Mouse (Mus musculus) liver, adult 2 months (tissue): ENCODE measurements at regions not wholly inside any gene's neighbourhood (a gene's known extent, or its start where the extent isn't known, plus 50 kb on each side); places are given as distances from the start of the nearest gene placed in this dataset.

ENCODE experiments used
- DNase-seq: peaks from one replicate; pipeline ENCODE4 v3.0.0-alpha.2; 2011; ENCODE audit warnings: low read depth, low spot score; ENCODE audit errors: extremely low read depth
- H3K27ac ChIP-seq: fragments of 200-500 bp; replicated peaks from 2 replicates; pipeline ENCODE4 v1.5.1; 2012; ENCODE audit warnings: low read depth, mild to moderate bottlenecking, control low read depth, inconsistent platforms, low read length; ENCODE audit not compliant: insufficient read depth
- H3K27me3 ChIP-seq: fragments of 200-500 bp; 2 replicates; pipeline ENCODE4 v1.6.1; 2012; ENCODE audit warnings: mild to moderate bottlenecking, moderate library complexity, low read length, inconsistent platforms; ENCODE audit not compliant: control insufficient read depth, insufficient read depth
- H3K36me3 ChIP-seq: fragments of 200-500 bp; 2 replicates; pipeline ENCODE4 v1.6.1; 2012; ENCODE audit warnings: low read length, inconsistent platforms; ENCODE audit not compliant: control insufficient read depth, insufficient read depth
- H3K4me1 ChIP-seq: fragments of 200-500 bp; 2 replicates; pipeline ENCODE4 v1.6.1; 2011; ENCODE audit warnings: low read length; ENCODE audit not compliant: control insufficient read depth, insufficient read depth
- H3K4me3 ChIP-seq: fragments of 200-500 bp; 2 replicates; pipeline ENCODE4 v1.5.1; 2011; ENCODE audit warnings: low read depth, mild to moderate bottlenecking, control low read depth, low read length, moderate library complexity; ENCODE audit not compliant: insufficient read depth
- H3K79me2 ChIP-seq: fragments of 200-500 bp; 2 replicates; pipeline ENCODE4 v1.6.1; 2012; ENCODE audit warnings: inconsistent platforms, mild to moderate bottlenecking, low read length, moderate library complexity; ENCODE audit not compliant: control insufficient read depth, insufficient read depth
- H3K9ac ChIP-seq: fragments of 200-500 bp; 2 replicates; pipeline ENCODE4 v1.6.1; 2012; ENCODE audit warnings: low read depth, mild to moderate bottlenecking, control low read depth, inconsistent platforms, low read length
- CTCF ChIP-seq: fragments of 200-500 bp; IDR thresholded peaks from 2 replicates; pipeline ENCODE4 v1.5.1; 2011; ENCODE audit warnings: low read depth, low read length, control low read depth
- POLR2A ChIP-seq: fragments of 200-500 bp; IDR thresholded peaks from 2 replicates; pipeline ENCODE4 v1.6.1; 2011; ENCODE audit warnings: low read length, control low read depth; ENCODE audit not compliant: insufficient read depth; ENCODE audit errors: extremely low read depth
- WGBS: fragments of 180-500 bp; shearing (Covaris S2); methylation state at CpG from one replicate; pipeline ENCODE4 v1.1.7; 2018; 5-methylcytosine and 5-hydroxymethylcytosine counted together

DNA sequence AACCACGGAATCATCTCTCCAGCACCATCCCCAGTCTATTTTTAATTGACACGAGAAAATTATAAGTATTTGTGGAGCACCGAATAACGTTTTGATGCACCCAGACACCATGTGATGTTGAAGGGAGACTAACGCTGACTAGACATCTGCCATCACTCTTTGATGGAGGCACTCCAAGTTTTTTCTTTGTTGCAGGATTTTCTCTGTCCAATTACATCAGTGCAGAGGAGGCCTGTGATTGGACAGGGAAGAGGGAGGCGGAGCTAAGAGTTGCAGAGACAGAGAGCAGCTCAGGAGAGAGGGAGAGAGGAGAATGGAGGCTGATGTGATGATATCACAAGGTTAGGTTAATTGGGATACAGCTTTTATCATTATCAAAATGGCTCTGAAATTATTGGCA, 105.6 kb upstream of the Ctnnb1 start:
- H3K27me3 ChIP-seq: no peaks in the 10 kb centered on the region
- H3K79me2 ChIP-seq: no peaks in the 10 kb centered on the region
- no peak for DNase-seq
- no peaks in the 10 kb centered on the region for H3K36me3 ChIP-seq
- WGBS: 77% methylated on average over 6 of the region's 6 CpGs
- no peak overlapping the region for H3K9ac ChIP-seq
- TF ChIP-seq CTCF (no peak), POLR2A (no peak)
- no peak overlapping the region for H3K27ac ChIP-seq
- no peak overlapping the region for H3K4me3 ChIP-seq
- no peaks in the 10 kb centered on the region for H3K4me1 ChIP-seq

DNA sequence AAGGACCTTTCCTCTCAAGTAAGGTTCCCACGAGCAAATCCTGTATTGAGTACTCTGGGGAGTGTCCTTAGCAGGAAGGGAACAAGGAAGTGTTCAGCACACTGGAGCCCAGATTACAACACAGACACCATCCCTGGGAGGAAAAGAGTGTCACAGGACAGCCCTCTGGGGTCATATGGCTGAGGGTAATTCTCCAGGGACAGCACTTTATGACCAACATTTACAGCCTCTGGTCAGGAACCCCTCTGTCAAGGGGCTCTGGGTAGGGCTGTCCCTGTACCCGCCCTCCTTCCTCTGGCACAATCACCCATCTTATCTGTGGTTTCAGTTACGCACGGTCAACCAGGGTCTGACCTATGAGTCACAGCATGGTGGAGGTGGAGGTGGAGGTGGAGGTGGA, 102.8 kb upstream of the Ctnnb1 start:
- H3K27ac ChIP-seq: no peak overlapping the region
- H3K4me1 ChIP-seq: no peaks in the 10 kb centered on the region
- WGBS: 49% methylated on average over 4 of the region's 4 CpGs
- no peaks in the 10 kb centered on the region for H3K79me2 ChIP-seq
- no peaks in the 10 kb centered on the region for H3K36me3 ChIP-seq
- TF ChIP-seq POLR2A (no peak), CTCF (no peak)
- no peak overlapping the region for H3K9ac ChIP-seq
- DNase-seq: no peak
- no peak overlapping the region for H3K4me3 ChIP-seq
- no peaks in the 10 kb centered on the region for H3K27me3 ChIP-seq

DNA sequence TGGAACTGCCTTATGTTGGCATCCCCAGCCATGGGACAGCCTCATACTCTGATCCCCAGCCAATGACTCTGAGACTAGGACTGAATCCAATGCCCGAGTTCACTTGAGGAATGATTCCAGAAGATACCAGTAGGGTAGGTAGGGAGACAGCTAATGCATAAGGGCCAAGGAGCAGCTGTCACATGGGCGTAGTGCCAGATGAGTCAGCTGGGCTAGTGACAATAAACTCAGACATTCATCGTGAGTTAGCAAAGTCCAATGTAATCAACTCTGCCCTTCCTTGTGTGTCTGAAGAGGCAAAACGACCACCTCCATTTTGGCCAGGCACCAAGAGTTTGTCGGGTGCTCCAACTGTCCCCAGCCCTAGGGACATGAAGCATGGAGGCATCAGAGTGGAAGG, 98.5 kb upstream of the Ctnnb1 start:
- H3K4me1 ChIP-seq: no peaks in the 10 kb centered on the region

GRCm38 (mm10) chr9:120834166-120834565, 94.8 kb upstream of the Ctnnb1 start:
- Histone ChIP-seq H3K4me1 (no peaks in the 10 kb centered on the region), H3K4me3 (no peak overlapping the region), H3K27me3 (no peaks in the 10 kb centered on the region), H3K36me3 (no peaks in the 10 kb centered on the region), H3K79me2 (no peaks in the 10 kb centered on the region), H3K27ac (no peak overlapping the region), H3K9ac (no peak overlapping the region)
- no peak for DNase-seq
- TF ChIP-seq CTCF (no peak), POLR2A (no peak)
- WGBS: 81% methylated on average over 9 of the region's 9 CpGs

More for the DNA sequence above, 98.5 kb upstream of the Ctnnb1 start:
- Histone ChIP-seq H3K36me3 (no peaks in the 10 kb centered on the region), H3K9ac (no peak overlapping the region), H3K4me3 (no peak overlapping the region), H3K79me2 (no peaks in the 10 kb centered on the region), H3K27me3 (no peaks in the 10 kb centered on the region), H3K27ac (no peak overlapping the region)
- WGBS: 43% methylated on average over 5 of the region's 5 CpGs
- DNase-seq: no peak
- no peak for TF ChIP-seq CTCF
- no peak for TF ChIP-seq POLR2A

DNA sequence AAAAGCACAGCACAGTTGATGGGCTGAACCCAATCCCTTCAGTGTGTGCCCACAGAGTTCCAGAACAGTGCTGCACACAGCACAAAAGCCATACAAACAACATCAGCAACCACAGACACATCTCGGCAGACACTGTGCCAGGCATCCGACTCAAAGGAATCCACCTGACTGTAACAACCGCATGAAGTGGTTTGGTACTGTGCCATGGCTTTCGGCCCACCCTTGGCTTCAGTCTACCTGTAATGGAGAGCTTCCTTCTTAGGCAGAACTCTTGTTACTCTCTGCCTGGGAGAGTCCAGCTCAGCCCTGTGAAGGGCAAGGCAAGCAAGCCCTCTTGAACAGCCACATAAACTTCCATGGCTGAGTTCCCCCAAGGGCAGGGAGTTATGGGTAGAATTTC, 93.4 kb upstream of the Ctnnb1 start:
- H3K36me3 ChIP-seq: no peaks in the 10 kb centered on the region
- WGBS: 93% methylated on average over 4 of the region's 4 CpGs
- no peaks in the 10 kb centered on the region for H3K79me2 ChIP-seq
- H3K4me1 ChIP-seq: no peaks in the 10 kb centered on the region
- H3K27me3 ChIP-seq: no peaks in the 10 kb centered on the region
- DNase-seq: no peak
- H3K4me3 ChIP-seq: no peak overlapping the region
- no peak overlapping the region for H3K27ac ChIP-seq
- H3K9ac ChIP-seq: no peak overlapping the region
- TF ChIP-seq CTCF (no peak), POLR2A (no peak)

DNA sequence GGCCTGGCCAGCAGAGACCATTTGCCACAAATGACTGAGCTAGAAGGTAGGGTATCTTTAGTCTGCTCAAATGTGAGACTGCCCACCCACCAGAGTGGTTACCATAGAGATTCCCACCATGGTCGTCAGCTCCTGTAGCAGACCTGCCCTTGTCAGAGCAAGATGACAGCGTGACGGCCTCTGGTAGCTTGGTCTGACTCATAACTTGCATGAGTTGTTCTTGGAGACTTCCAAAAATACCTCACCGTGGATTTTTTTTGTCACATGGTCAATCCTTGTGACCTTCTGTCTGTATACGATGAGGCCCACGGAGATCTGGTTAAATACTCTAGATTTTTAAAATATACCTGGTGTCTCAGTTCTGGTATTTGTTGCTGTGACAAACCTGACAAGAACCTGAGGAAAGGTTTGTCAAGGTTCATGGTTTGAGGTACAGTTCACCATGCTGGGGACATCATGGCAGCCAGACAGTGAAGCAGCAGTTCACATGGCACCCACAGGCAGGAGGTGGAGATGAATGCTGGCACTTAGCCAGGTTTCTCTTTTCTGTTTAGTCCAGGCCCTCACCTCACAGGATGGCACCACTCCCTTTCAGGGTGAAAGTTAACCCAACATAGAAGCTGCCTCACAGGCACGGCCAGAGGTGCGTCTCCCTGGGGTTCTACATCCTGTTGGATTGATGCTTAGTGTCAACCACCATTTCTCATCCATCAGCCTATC, 91.4 kb upstream of the Ctnnb1 start:
- H3K4me3 ChIP-seq: no peak overlapping the region
- H3K79me2 ChIP-seq: no peaks in the 10 kb centered on the region
- H3K36me3 ChIP-seq: no peaks in the 10 kb centered on the region
- WGBS: 96% methylated on average over 8 of the region's 8 CpGs
- no peak overlapping the region for H3K9ac ChIP-seq
- no peak for TF ChIP-seq CTCF
- no peak for TF ChIP-seq POLR2A
- no peak for DNase-seq
- no peak overlapping the region for H3K27ac ChIP-seq
- H3K4me1 ChIP-seq: no peaks in the 10 kb centered on the region
- no peaks in the 10 kb centered on the region for H3K27me3 ChIP-seq
